ENCODE assay signal across 12 mouse cellular contexts in the genomic region with DNA sequence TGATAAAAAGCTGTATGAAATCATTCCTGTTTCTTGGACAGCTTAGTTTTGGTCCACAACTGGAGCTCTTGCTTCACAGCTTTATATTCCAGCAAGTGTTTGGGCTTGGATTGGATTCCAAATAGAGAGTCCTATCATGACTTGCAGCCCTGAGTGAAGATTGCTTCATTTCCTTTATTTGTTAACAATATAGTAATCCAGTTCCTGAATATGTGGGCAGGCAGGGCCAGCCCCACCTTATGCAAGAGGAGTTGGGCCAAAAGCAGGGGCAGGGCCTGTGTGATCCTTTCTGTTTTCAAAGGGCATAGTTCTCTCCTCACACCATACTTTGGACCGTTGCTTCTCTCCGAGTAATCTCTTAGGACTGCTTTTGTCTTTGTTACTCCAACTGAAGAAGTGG. TPM values are rescaled to one million over a fixed set of nuclear protein-coding genes. Genes with fewer than 3 reads are reported as not detected.
DNase-seq lines count a peak whose midpoint lies in the region; ATAC-seq and TF ChIP-seq lines count a peak whose summit lies in the region.
"Had no signal": no experiment of that assay in that cellular context is flagged by ENCODE, and none has a peak within 500 bp of the region (broad histone marks: within the 10 kb centered on the region; RNA-seq: fewer than 3 reads in every experiment).

No protein-coding gene starts in this region.

- TF ChIP-seq EP300 in heart, postnatal 0 days (IDR thresholded peaks at IDR 0.05; ENCODE audit: low read depth), result no peak

- no peaks in the 10 kb centered on the region for H3K9me3 ChIP-seq in heart, embryonic 12.5 days (replicated peaks)
- H3K9me3 ChIP-seq in heart, postnatal 0 days (replicated peaks; ENCODE audit: control insufficient read depth, low read length), result no peaks in the 10 kb centered on the region
- H3K9me3 ChIP-seq: hindbrain, embryonic 10.5 days; midbrain, embryonic 13.5 days had no signal

- peaks cover 9% of the 10 kb centered on the region for H3K27me3 ChIP-seq in heart, embryonic 12.5 days (replicated peaks)
- H3K27me3 ChIP-seq in heart, postnatal 0 days (ENCODE audit: control insufficient read depth, insufficient read depth, low read length), result no peaks in the 10 kb centered on the region

- H3K4me2 ChIP-seq in heart, embryonic 12.5 days, result no peak overlapping the region
- H3K4me2 ChIP-seq in heart, postnatal 0 days (ENCODE audit: low read depth, low read length), result no peak overlapping the region
- H3K4me2 ChIP-seq: midbrain, embryonic 13.5 days had no signal

- WGBS in heart, embryonic 12.5 days, result 72% methylated on average over 2 of the region's 2 CpGs
- WGBS in heart, postnatal 0 days, result 62% methylated on average over 2 of the region's 2 CpGs

- H3K4me3 ChIP-seq in heart, embryonic 12.5 days, result no peak overlapping the region
- H3K4me3 ChIP-seq in heart, postnatal 0 days (ENCODE audit: low read depth, low read length), result no peak overlapping the region
- H3K4me3 ChIP-seq: hindbrain, embryonic 10.5 days; midbrain, embryonic 13.5 days had no signal

- TF ChIP-seq CTCF in heart, postnatal 0 days (IDR thresholded peaks at IDR 0.05; ENCODE audit: low read depth), result no peak

- no peak overlapping the region for H3K27ac ChIP-seq in heart, embryonic 12.5 days (ENCODE audit: poor library complexity, severe bottlenecking)
- 0 out of 2 replicates have a peak overlapping the region, but pooled peaks have one; percentile 1 for H3K27ac ChIP-seq in heart, postnatal 0 days (ENCODE audit: low read depth)
- H3K27ac ChIP-seq: hindbrain, embryonic 10.5 days; midbrain, embryonic 13.5 days had no signal

- no peaks in the 10 kb centered on the region for H3K36me3 ChIP-seq in heart, embryonic 12.5 days
- H3K36me3 ChIP-seq in heart, postnatal 0 days (replicated peaks; ENCODE audit: control insufficient read depth, insufficient read depth, low read length), result no peaks in the 10 kb centered on the region
- H3K36me3 ChIP-seq: hindbrain, embryonic 10.5 days; midbrain, embryonic 13.5 days had no signal

- no peak for ATAC-seq in heart, embryonic 12.5 days (ENCODE audit: insufficient number of reproducible peaks, low FRiP score)
- ATAC-seq in heart, postnatal 0 days (ENCODE audit: insufficient read depth, low read depth), result peak; percentile 49
- ATAC-seq: midbrain, embryonic 13.5 days had no signal

- H3K4me1 ChIP-seq in heart, embryonic 12.5 days (replicated peaks), result no peaks in the 10 kb centered on the region
- no peaks in the 10 kb centered on the region for H3K4me1 ChIP-seq in heart, postnatal 0 days (ENCODE audit: control insufficient read depth, insufficient read depth)
- H3K4me1 ChIP-seq: hindbrain, embryonic 10.5 days; midbrain, embryonic 13.5 days had no signal

- H3K9ac ChIP-seq in heart, embryonic 12.5 days, result no peak overlapping the region
- no peak overlapping the region for H3K9ac ChIP-seq in heart, postnatal 0 days (replicated peaks; ENCODE audit: low read depth, low read length)
- H3K9ac ChIP-seq: midbrain, embryonic 13.5 days had no signal

- peak; percentile 97 for DNase-seq in heart, adult 11 months
- DNase-seq in Muller cell, postnatal 12 days (ENCODE audit: inconsistent ontology term), result peak; percentile 5
- DNase-seq in heart, postnatal 0 days (ENCODE audit: low spot score), result peak; percentile 25
- DNase-seq in lung, postnatal 36 days, result peak; percentile 75
- DNase-seq in thymus, postnatal 4 days, result no peak
- DNase-seq in thymus, postnatal 10 days (ENCODE audit: low spot score in 2 of 2), result no peak
- DNase-seq in layer of hippocampus, adult 9-11 months, result no peak
- DNase-seq: cerebellum, postnatal 10 days; left cerebral cortex, postnatal 4 days had no signal

RNA-seq across cellular contexts. Expression of a gene that starts 6.0 kb away (rescaled TPM):
- 3.0 and 5.4 TPM in 2 replicates for polyA plus RNA-seq in heart, embryonic 12.5 days (2016; fragmentation: Nextera tagmentation; extraction: Ambion mirVana)
- 8.1 and 11.4 TPM in 2 replicates for total RNA-seq in heart, postnatal 0 days (2014; rRNA removed; ENCODE audit: low replicate concordance)
- polyA plus RNA-seq in heart, postnatal 0 days (2015; fragmentation: Nextera tagmentation; extraction: Ambion mirVana), result 8.0 and 8.9 TPM in 2 replicates

RNA-seq across cellular contexts. Expression of a gene that starts 32.7 kb away (rescaled TPM):
- polyA plus RNA-seq in heart, embryonic 12.5 days (2016; fragmentation: Nextera tagmentation; extraction: Ambion mirVana), result 34.3 and 38.1 TPM in 2 replicates
- total RNA-seq in heart, postnatal 0 days (2014; rRNA removed; ENCODE audit: low replicate concordance), result 16.5 and 34.6 TPM in 2 replicates
- 27.5 and 28.6 TPM in 2 replicates for polyA plus RNA-seq in heart, postnatal 0 days (2015; fragmentation: Nextera tagmentation; extraction: Ambion mirVana)

Comparison
In these comparisons a context has a peak if more than half of its experiments do, and no peak if none do; other contexts are left out.
1. DNase-seq: peak in heart, adult 11 months (single experiment), Muller cell, postnatal 12 days (single experiment), heart, postnatal 0 days (single experiment) and lung, postnatal 36 days (single experiment); none in thymus, postnatal 4 days (single experiment), thymus, postnatal 10 days (0 of 2) and layer of hippocampus, adult 9-11 months (single experiment).